Mouse (Mus musculus): ENCODE measurements around the gene Dclk1. TPM values are rescaled to one million over a fixed set of nuclear protein-coding genes. Genes with fewer than 3 reads are reported as not detected.

Dclk1 gene
- polyA plus RNA-seq, 2 experiments: 23.3 to 66.2 TPM

- 85% methylated on average over 3 of the region's 3 CpGs for WGBS
- DNase-seq (ENCODE audit: low spot score) (no peak), ATAC-seq (ENCODE audit: low FRiP score, low read depth) (no peak)
- H3K4me2 ChIP-seq (replicated peaks; ENCODE audit: low read depth, low read length, severe bottlenecking): no peak overlapping the region
- H3K36me3 ChIP-seq (ENCODE audit: control insufficient read depth, insufficient read depth, low read length): 0 out of 2 replicates have a peak, but pooled peaks cover 2% of the 10 kb centered on the region
- H3K9me3 ChIP-seq (ENCODE audit: control insufficient read depth, low read length): no peaks in the 10 kb centered on the region
- H3K27ac ChIP-seq (replicated peaks; ENCODE audit: low read depth, low read length): no peak overlapping the region
- no peak overlapping the region for H3K9ac ChIP-seq (ENCODE audit: low read depth, low read length, severe bottlenecking)
- H3K4me3 ChIP-seq (replicated peaks; ENCODE audit: low read length): no peak overlapping the region
- no peaks in the 10 kb centered on the region for H3K27me3 ChIP-seq (ENCODE audit: control insufficient read depth, insufficient read depth, low read length)
- H3K4me1 ChIP-seq (ENCODE audit: control insufficient read depth, insufficient read depth, low read length): no peaks in the 10 kb centered on the region
- TF ChIP-seq POLR2A (IDR thresholded peaks at IDR 0.05; ENCODE audit: borderline replicate concordance, extremely low read depth, insufficient read depth, insufficient read length): no peak
Measured at GRCm38 (mm10) chr3:55451877-55452276, 209.7 kb downstream of the Dclk1 start.

DNA sequence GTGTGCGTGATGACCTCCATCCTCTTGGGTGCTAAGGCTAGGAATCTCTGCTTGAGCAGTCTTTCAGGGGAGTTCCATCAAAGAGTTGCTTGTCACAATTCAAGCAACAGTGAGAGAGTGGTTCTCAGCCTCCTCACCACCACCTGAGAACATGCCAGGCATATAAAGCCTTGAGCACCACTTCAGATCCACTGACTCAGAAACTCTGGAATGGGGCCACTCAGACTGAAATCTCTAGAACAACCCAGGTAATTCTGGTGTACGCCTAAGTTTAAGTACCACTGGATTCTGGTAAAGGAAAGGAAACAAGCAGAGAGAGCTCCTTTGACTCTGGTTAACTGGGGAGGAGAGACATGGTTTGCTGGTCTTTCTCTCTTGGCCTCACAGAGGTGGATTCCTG lies 210.3 kb downstream of the Dclk1 start:
- Histone ChIP-seq H3K27ac (replicated peaks; ENCODE audit: low read depth, low read length) (no peak overlapping the region), H3K4me2 (replicated peaks; ENCODE audit: low read depth, low read length, severe bottlenecking) (no peak overlapping the region), H3K4me1 (ENCODE audit: control insufficient read depth, insufficient read depth, low read length) (no peaks in the 10 kb centered on the region), H3K27me3 (ENCODE audit: control insufficient read depth, insufficient read depth, low read length) (no peaks in the 10 kb centered on the region), H3K9ac (ENCODE audit: low read depth, low read length, severe bottlenecking) (no peak overlapping the region), H3K36me3 (ENCODE audit: control insufficient read depth, insufficient read depth, low read length) (0 out of 2 replicates have a peak, but pooled peaks cover 2% of the 10 kb centered on the region), H3K4me3 (replicated peaks; ENCODE audit: low read length) (no peak overlapping the region), H3K9me3 (ENCODE audit: control insufficient read depth, low read length) (no peaks in the 10 kb centered on the region)
- WGBS: 91% methylated on average over 2 of the region's 2 CpGs
- DNase-seq (ENCODE audit: low spot score) (no peak), ATAC-seq (ENCODE audit: low FRiP score, low read depth) (no peak)
- no peak for TF ChIP-seq POLR2A (IDR thresholded peaks at IDR 0.05; ENCODE audit: borderline replicate concordance, extremely low read depth, insufficient read depth, insufficient read length)

DNA sequence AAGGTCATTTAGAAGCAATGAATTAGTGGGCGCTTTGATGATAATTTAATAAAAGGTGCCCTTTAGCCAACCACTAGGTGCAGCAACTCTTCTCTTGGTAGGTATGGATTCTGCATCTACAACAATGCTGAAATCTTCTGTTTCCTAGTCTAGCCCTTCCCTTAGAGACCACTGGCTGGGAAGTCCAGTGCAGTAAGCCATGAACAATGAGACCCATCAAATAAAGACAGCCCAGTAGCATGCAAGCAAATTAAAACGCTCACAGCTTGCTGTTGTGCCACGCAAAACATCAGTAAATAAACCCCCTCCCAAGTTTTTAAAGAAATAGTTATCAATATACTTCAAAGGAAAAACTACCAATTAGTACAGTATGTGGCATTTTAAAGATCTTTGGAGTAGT lies 218.9 kb downstream of the Dclk1 start:
- H3K4me2 ChIP-seq (replicated peaks; ENCODE audit: low read depth, low read length, severe bottlenecking): peak overlapping the region; percentile 53

GRCm38 (mm10) chr3:55461685-55462655 lies 219.8 kb downstream of the Dclk1 start:
- ATAC-seq (ENCODE audit: low FRiP score, low read depth) (peak; percentile 68; the same call in 1 of the 2 replicates), DNase-seq (ENCODE audit: low spot score) (peak; percentile 34)
- peak overlapping the region; percentile 26 for H3K4me3 ChIP-seq (replicated peaks; ENCODE audit: low read length)
- peak overlapping the region; percentile 38 for H3K9ac ChIP-seq (ENCODE audit: low read depth, low read length, severe bottlenecking)
- WGBS: 3% methylated on average over 17 of the region's 17 CpGs
- H3K4me1 ChIP-seq (ENCODE audit: control insufficient read depth, insufficient read depth, low read length): peaks cover 10% of the 10 kb centered on the region
- no peak for TF ChIP-seq POLR2A (IDR thresholded peaks at IDR 0.05; ENCODE audit: borderline replicate concordance, extremely low read depth, insufficient read depth, insufficient read length)
- H3K27me3 ChIP-seq (ENCODE audit: control insufficient read depth, insufficient read depth, low read length): no peaks in the 10 kb centered on the region
- H3K36me3 ChIP-seq (ENCODE audit: control insufficient read depth, insufficient read depth, low read length): no peaks in the 10 kb centered on the region
- H3K9me3 ChIP-seq (ENCODE audit: control insufficient read depth, low read length): no peaks in the 10 kb centered on the region
- H3K27ac ChIP-seq (replicated peaks; ENCODE audit: low read depth, low read length): 0 out of 2 replicates have a peak overlapping the region, but pooled peaks have one; percentile 13
- H3K4me2 ChIP-seq (replicated peaks; ENCODE audit: low read depth, low read length, severe bottlenecking): peak overlapping the region; percentile 53

More for the DNA sequence above, 218.9 kb downstream of the Dclk1 start:
- DNase-seq (ENCODE audit: low spot score) (no peak), ATAC-seq (ENCODE audit: low FRiP score, low read depth) (no peak)
- no peak overlapping the region for H3K27ac ChIP-seq (replicated peaks; ENCODE audit: low read depth, low read length)
- H3K9me3 ChIP-seq (ENCODE audit: control insufficient read depth, low read length): no peaks in the 10 kb centered on the region
- TF ChIP-seq POLR2A (IDR thresholded peaks at IDR 0.05; ENCODE audit: borderline replicate concordance, extremely low read depth, insufficient read depth, insufficient read length): no peak
- no peak overlapping the region for H3K4me3 ChIP-seq (replicated peaks; ENCODE audit: low read length)
- H3K4me1 ChIP-seq (ENCODE audit: control insufficient read depth, insufficient read depth, low read length): peaks cover 10% of the 10 kb centered on the region
- no peak overlapping the region for H3K9ac ChIP-seq (ENCODE audit: low read depth, low read length, severe bottlenecking)
- H3K27me3 ChIP-seq (ENCODE audit: control insufficient read depth, insufficient read depth, low read length): no peaks in the 10 kb centered on the region
- H3K36me3 ChIP-seq (ENCODE audit: control insufficient read depth, insufficient read depth, low read length): no peaks in the 10 kb centered on the region
- WGBS: 51% methylated on average over 3 of the region's 3 CpGs

- DNase-seq (ENCODE audit: low spot score): no peak
- no peak for ATAC-seq (ENCODE audit: low FRiP score, low read depth)
- 89% methylated on average over 4 of the region's 4 CpGs for WGBS
- Histone ChIP-seq H3K27ac (replicated peaks; ENCODE audit: low read depth, low read length) (no peak overlapping the region), H3K9me3 (ENCODE audit: control insufficient read depth, low read length) (no peaks in the 10 kb centered on the region), H3K4me1 (ENCODE audit: control insufficient read depth, insufficient read depth, low read length) (peaks cover 10% of the 10 kb centered on the region), H3K36me3 (ENCODE audit: control insufficient read depth, insufficient read depth, low read length) (no peaks in the 10 kb centered on the region), H3K27me3 (ENCODE audit: control insufficient read depth, insufficient read depth, low read length) (no peaks in the 10 kb centered on the region), H3K4me2 (replicated peaks; ENCODE audit: low read depth, low read length, severe bottlenecking) (no peak overlapping the region), H3K4me3 (replicated peaks; ENCODE audit: low read length) (no peak overlapping the region), H3K9ac (ENCODE audit: low read depth, low read length, severe bottlenecking) (no peak overlapping the region)
- TF ChIP-seq POLR2A (IDR thresholded peaks at IDR 0.05; ENCODE audit: borderline replicate concordance, extremely low read depth, insufficient read depth, insufficient read length): no peak
Measured at GRCm38 (mm10) chr3:55462904-55463668, 220.9 kb downstream of the Dclk1 start.

Measured in limb, embryonic 14.5 days (tissue).